Mouse (Mus musculus): ENCODE results near the gene Terf2.
"Not testable (repeated sequence)": the region's sequence is repeated elsewhere in the genome, so short reads cannot be mapped to it uniquely, and the experiment has no call there.

Gene Terf2

DNA sequence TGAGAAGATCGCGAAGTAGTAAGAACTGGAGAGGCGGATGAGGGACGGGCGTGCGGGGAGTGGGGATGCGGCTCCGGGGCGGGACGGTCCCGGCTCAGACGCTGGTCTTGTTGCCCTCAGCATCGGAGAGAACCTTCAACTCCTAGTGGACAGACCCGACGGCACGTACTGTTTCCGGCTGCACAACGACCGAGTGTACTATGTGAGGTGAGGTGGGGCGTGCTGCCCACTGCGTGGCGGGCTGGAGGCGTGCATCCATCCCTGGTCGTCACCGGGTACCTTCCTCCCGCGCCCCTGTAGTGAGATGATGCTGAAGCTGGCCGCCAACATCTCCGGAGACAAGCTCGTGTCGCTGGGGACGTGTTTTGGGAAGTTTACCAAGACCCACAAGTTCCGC, 39.4 kb downstream of the Terf2 start:
- DNase-seq (ENCODE audit: low spot score in 2 of 2): peak in 1 of 2 experiments; percentile 39

DNA sequence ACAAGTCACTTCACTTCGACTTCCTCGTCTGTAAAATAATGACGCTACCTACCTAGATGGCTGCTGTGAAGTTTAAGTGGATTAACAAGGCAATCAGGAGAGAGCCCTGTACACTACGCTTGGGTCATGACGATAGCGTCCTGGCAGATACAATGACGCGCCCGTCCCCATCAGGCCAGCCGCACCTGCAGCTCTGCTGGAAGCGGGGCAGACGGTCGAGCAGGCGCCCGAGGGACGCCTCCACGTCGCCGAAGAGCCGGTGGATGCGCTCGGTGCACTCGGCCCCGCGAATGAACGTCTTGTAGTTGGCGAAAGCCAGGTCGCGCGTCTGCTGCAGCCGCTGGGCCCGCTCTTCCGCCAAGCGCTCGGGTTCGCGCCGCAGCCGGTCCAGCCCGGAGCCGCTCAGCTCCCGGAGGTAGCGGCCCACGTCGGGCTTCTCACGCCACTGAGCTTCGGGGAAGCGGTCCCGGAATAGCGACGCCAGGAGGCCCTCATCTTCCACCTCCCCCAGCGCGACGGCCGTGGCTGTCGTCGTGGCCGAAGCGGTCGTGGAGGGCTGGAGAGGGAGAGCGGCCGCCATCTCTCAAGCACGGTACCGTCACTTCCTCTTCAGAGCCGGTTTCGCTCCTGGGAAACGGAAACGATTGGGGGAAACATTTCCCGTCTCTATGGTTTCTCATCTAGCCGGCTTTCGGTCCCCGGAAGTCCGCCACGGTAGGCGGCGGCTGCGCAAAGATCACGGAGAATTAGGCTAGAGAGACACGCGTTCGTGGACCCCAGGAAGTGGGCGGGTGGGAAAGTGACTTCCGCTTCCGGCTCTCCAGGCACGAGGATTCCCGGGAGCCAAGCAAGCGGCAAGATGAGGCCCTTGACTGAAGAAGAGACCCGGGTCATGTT, 40.0 kb downstream of the Terf2 start, which contains the start of the genes Cog8 and Nip7:
TSS of gene Cog8 (minus strand) at position 614 of the 897 bp plus-strand sequence.
TSS of gene Nip7 (plus strand) at position 802 of the 897 bp plus-strand sequence.
- DNase-seq (ENCODE audit: low spot score in 2 of 2): peak; percentile 98

DNA sequence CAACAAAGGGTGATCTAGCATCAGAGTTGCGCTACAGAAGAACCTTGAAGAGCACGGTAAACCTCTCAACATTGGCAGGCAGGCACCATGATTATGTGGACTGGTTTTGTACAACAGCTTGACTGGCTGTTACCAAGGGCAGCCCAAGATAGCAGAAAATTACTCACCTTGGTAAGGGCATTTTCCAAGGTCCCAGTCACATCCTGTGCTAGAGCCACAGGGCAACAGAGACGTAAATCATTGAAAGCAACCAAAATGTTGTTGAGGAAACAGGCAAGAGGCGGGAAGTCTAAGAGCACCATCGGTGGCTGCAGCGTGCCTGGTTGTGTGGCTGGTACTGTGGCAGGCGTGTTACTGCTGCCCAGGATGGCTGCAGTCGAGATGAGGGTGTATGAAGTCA, 44.3 kb downstream of the Terf2 start:
- no peak for DNase-seq (ENCODE audit: low spot score in 2 of 2)

DNA sequence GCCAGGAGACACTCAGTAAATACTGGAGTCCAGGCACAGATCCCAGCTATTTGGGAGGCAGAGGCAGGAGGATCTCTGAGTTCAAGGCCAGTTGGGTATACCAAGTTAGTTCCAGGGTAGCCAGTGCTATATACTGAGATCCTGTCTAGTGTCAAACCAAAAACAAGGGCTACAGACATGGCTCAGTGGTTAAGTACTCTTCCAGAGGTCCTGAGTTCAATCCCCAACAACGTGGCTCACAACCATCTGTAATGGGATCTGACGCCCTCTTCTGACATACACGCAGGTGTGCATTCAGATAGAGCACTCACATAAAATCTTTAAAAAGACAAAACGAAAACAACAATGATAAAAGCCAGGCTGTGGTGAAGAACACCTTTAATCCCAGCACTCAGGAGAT, 46.9 kb downstream of the Terf2 start:
- DNase-seq (ENCODE audit: low spot score in 2 of 2): no peak

DNA sequence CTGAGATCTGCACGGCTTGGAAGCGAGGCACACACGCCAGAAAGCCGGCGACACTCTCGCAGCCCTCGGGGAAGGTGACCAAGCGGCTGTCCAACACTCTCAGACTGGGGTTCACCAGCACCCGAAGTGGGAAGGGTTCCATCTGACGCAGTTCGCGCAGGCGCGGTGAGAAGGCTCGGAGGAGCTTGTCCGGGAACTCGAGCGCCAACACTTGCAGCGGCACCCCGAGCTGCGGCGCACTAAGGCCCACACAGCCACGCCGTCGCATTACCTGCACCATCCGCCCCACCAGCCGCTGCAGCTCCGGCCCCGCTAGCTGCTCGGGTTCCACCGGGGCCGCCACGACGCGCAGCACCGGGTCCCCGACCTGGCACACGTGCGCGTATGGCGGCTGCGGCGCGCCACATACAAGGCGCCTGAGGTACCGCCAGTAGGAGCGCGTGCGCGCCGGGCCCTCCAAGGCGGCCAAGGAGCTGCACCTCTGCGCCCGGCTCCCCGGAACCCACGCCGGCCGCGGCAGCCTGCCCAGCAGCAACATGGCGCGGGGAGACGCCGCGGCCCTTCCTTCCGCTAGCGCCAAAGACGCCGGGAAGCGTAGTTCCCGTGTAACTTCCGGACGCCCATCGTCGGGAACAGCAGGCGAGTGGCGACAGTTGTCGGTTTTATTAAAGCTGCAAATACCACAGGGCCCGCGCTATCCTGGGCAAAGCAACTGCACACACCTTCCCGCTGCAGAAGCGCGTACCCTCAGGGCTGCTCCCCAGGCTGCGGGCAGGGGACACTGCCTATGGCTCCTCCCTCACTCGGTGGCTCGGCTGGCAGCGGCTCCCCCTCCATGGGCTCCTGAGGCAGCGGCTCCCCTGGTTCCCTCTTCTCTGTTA, 48.0 kb downstream of the Terf2 start, which contains the start of gene Pdf:
TSS of gene Pdf (minus strand) at position 554 of the 881 bp plus-strand sequence.
- peak; percentile 89 to 90 for DNase-seq (ENCODE audit: low spot score in 2 of 2)

DNA sequence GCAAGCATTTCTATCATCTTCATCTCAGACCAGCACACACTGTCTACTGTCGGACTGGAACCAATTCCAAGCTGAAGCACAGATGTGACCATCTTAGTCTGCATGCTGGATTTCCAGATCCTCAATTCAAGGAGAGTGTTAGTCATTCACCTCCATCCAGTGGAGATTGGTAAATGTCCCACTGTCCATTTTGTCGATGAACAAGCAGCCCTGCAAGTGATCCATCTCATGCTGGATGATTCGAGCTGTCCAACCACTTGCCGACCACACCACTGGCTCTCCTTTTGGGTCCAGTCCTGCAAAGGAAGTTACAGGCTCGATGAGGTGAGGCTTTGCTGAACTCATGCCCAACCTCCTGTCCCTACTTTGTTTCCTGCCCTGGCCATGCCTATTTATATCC, 49.4 kb downstream of the Terf2 start:
- no peak for DNase-seq (ENCODE audit: low spot score in 2 of 2)

DNA sequence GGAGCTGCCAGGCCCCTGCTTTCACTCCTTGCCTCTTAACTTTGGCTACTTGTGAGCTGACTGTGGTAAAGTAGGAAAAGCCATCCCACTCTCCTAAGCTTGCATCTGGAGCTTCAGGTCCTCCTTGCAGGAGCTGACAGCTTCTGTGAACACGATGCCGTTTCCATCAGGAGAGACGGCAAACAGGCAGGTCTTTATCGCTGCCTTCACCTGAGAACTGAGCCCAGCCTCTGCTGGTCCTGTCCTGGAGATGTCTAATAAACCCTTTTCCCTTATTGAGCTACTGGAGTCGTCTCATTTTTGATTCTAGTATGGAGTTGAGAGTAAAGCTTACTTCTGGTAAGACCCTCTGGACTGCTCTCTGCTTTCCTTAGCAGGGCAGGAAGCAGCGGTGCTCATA, 50.9 kb downstream of the Terf2 start:
- no peak for DNase-seq (ENCODE audit: low spot score in 2 of 2)

DNA sequence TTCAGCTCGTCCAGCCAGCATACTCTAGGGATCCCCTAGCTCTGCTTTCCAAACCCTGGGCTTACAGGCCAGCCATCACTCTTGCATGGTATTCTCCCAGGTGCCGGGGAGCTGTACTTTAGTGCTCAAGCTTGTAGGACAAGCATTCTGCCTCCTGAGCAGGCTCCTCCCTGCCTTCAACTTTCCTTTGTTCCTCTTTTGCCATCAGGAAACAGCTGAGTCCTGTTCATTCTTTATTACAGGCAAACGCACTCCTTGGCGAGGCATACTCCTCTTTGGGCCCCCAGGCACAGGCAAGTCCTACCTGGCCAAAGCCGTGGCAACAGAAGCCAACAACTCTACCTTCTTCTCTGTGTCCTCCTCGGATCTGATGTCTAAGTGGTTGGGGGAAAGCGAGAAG, 55.7 kb downstream of the Terf2 start:
- DNase-seq (ENCODE audit: low spot score in 2 of 2): no peak

DNA sequence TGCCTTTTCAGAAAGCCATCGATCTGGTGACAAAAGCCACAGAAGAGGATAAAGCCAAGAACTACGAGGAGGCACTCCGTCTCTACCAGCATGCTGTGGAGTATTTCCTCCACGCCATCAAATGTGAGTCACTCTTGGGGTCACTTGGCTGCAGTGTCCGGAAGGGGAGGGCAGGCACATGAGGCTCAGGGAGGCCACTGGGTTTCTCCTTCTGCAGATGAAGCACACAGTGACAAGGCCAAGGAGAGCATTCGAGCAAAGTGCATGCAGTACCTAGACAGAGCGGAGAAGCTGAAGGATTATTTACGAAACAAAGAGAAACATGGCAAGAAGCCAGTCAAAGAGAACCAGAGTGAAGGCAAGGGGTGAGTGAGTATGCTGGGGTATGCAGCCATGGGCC, 59.7 kb downstream of the Terf2 start:
- no peak for DNase-seq (ENCODE audit: low spot score in 2 of 2)

DNA sequence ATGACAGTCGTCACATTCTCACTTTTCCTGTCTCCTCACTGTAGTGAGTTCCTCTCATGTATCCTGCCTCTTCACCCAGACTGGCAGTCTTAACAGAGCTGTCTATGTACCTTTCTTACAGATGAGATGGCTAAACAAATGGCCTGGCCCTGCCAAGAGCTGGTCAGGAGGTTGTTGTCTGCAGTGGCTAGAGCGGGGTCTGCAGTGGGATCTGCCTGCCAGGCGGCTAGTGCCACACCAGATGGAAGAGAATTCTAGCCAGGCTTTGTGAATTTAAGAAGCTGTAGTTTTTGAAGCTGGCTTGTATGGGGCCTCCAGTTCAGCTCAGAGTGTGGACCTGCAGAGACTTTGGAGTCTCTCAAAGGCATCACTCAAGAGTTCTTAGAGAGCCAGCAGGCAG, 60.7 kb downstream of the Terf2 start:
- DNase-seq (ENCODE audit: low spot score in 2 of 2): no peak

DNA sequence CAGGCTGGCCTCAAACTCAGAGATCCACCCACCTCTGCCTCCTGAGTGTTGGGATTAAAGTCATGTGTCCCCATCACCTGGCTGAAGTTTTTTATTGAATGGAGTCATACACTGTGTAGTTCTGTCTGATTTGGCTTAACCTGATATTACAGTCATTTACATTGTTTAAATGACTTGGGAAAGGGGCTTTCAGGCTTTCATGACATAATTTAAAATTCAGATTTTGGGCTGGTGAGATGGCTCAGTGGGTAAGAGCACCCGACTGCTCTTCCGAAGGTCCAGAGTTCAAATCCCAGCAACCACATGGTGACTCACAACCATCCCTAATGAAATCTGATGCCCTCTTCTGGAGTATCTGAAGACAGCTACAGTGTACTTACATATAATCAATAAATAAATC, 62.7 kb downstream of the Terf2 start:
- DNase-seq (ENCODE audit: low spot score in 2 of 2): not testable (repeated sequence)

DNA sequence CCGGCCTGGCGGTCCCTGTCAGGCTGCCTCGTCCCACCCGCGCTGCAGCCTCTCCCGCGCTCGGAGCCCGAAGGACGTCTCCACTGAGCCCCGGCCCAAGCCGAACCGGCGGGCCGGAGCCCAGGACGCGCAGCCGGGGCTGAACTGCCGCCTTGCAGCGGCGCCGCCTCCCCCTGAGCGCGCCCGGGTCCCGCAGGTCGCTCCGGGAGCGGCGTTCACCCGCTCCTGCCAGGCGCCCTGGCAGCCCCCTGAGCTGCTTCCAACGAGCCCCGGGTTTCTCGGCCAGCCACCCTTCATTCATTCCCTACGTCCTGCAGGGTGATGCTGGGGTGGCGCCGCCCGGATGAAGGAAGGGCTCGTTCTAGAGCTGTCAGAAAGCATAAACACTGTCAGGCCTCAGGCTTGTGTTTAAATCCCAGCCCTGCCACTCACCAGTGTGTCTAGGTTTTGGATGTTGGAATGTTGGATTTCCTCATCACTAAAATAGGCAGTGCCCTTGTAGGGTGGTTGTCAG, 64.7 kb downstream of the Terf2 start:
- DNase-seq (ENCODE audit: low spot score in 2 of 2): no peak

DNA sequence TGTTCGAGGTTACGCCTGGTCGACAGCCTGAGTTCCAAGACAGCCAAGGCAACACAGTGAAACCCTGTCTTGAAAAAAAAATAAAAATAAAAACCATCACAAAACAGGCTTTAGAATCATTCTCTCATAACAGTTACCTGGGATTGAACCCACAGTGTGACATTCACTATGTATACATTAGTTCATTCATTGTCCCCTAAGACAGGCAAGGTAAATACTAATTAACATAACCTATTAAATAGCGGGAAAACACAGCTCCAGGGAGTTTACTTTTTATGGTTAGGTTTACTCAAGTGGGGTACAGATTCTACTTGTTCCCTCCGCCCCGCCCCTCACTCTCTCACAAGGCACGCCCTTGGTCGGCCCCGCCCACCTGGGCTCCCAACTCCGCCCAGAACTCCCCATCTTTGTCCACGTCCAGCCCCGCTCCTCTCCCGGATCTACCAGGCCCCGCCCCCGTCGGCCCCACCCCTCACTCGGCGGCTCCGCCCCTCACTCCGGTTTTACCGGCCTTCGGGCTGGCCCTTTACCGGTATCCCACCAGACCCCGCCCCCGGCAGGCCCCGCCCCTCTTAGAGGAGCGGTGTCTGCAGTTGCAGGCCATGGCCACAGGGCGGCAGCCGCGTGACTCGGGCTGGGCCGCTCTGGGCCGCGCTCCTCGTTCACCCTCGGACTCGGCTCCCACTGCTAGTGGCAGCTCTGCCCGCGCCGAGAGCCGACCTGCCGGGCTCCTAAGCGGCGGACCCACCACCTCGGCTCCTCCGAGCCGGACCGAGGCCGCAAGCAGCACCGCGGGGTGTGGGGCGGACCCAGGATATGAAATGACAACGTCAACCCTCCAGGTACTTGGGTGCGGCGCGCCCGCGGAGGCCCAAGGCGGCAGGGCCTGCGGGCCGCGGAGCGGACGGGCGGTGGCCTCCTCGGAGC, 65.4 kb downstream of the Terf2 start, which contains the start of gene Vps4a:
TSS of gene Vps4a (plus strand) at position 573 of the 927 bp plus-strand sequence.
- peak; percentile 95 to 96 for DNase-seq (ENCODE audit: low spot score in 2 of 2)

DNA sequence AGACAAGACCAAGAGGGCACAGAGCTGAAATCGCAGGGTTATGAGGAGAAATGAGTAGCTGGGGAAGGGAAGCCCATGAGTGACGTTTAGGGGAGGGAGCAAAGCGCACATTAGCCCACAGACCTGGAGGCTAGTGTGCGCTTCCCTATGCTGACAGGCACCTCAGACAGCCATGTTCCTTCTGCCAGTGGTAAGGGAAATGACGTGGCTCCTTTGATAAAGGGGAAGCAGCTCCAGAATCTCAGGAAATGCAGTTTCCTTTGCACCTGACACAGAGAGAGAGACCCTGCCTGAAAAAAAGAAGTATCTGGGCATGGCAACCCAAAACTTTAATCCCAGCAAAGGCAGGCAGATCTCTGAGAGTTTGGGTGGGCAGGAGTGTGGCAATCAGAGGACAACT, 66.3 kb downstream of the Terf2 start:
- no peak for DNase-seq (ENCODE audit: low spot score in 2 of 2)

DNA sequence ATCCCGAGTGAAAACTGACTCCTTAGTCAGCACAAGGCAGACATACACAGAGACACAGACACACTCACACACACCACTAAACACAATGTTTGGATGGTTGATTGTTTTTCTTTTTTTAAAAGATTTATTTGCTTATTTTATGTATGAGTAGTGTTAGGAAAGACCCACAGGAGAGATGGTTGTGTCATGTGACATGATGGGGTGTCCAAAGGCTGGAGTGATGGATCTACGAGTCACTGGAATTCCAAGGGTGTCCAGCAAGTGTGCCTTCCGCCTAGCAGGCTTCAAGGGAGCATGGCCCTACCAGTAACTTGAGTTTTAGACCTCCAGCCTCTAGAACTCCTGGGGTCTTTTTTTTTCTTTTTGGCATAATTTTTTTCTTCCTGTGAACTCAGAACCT, 67.0 kb downstream of the Terf2 start:
- no peak for DNase-seq (ENCODE audit: low spot score in 2 of 2)

DNA sequence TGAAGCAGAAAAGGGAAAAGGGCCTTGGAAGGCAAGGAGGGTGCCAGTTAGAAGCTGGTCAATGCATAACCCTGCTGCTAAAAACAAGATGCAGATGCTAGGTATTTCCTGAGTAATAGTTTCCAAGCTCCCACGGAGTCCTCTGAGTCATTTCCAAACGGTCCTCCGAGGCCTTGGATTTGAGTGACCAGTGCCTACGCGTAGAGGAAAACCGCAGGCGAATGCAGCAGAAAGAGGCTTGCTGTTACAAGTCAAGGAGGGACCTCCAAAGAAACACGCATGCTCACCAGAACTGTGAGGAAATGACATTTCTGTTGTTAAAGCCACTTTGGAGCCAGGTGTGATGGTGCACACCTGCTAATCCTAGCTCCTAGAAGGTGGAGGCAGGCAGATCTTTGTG, 72.9 kb downstream of the Terf2 start:
- no peak for DNase-seq (ENCODE audit: low spot score in 2 of 2)
